Mouse (Mus musculus) regulatory T cell (primary cell): ENCODE results near the gene Cklf.
"Not testable (repeated sequence)": the region's sequence is repeated elsewhere in the genome, so short reads cannot be mapped to it uniquely, and the experiment has no call there.

ENCODE experiments used
- in situ Hi-C: fragments of 300-600 bp; cut with MboI, MseI; formaldehyde crosslinking; loops from one replicate; pipeline ENCODE4 v1.15.1; 2025; ENCODE audit warnings: high pct_unique_total_duplicates

The Cklf gene

DNA sequence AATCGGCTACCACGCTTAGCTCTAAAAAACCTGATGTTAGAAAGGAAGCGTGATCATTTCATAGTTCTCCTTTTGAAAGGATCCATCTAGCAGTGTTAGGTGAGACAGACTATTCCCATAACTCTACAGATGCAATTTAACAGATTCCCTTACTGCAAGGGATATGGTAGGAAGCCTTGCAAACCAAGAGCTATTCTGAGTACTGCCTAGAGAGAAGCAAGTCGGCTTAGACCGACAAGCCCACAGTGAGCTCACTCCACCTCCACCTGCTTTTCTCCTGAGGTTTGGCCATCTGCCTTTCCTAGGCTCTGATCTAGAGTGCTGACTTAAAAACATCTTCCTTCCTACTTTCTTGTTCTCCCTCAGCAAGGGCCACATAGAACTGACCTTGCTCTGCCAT is 11.1 kb downstream of the Cklf start:
- in situ Hi-C loops, result not testable (repeated sequence)

DNA sequence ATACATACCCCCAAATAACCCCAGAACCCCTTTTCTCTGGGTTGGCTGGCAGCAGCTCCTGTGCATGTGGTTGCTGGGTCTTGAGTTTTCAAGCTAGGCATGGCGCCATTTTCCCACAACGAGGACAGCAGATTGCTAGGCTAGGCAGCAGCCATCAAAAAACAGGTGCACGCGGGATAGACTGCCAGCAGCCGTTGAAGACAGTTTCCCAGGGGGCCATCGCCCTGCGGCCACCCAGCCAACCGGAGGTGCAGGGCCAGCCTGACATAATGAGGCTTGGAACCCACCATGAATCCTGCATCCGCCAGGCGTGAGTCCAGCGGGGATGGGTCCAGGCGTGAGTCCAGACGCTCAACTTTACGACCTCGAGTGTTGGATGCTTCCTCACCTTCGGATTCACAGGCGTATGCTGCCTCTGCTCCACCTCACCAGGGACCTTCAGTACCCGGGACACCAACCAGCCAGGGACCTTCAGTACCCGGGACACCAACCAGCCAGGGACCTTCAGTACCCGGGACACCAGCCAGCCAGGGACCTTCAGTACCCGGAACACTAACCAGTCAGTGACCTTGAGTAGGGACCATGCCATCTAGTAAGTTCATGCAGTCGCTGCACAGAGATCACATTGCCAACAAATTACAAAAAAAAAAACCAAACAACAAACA is 13.7 kb downstream of the Cklf start:
- in situ Hi-C loops, result not testable (repeated sequence)

DNA sequence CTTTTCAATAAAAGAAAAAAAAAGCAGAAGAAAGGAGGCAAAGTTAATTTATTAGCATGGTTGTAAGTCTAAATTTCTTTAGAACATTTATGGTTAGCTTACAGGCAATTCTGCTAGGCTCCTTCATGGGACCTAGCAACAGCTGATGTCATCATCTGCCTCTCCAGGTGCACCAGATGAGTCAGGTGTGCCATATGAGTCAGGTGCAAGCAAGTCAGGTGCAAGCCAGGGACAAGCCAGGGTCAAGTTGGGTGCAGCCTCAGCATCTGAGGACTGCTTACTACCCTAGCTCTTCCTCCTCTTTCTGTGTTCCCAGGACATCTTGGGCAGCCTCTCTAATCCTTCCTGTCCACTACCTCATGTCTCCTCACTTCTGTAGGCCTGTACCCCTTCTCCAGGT is 17.7 kb downstream of the Cklf start:
- in situ Hi-C loops, result loop anchor here (5.0 kb wide), 1 partner anchor 39 kb away; no protein-coding TSS in a partner anchor

DNA sequence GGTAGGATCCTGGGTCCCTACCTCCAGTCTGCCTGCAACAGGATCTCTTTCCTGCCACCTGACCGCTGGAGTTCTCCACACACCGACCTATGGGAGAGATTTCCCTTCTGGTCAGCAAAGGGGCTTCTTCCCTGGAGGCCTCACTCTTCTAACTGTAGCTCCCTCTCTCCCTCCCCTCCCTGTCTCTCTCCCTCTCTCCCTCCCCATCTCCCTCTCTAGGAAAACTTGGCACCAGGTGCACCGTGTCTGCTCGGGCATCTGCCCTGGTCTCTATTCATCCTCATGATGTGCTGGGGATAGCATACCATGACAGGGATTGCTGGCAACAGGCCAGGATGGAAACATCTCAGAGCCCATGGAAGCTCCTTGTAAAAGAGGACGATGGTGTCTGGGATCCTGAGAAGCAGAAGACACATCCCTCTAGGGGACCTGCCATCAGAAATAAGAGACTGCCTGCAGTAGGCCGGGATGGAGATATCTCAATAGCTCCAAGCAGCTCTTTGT is 18.3 kb downstream of the Cklf start:
- in situ Hi-C loops, result loop anchor here (5.0 kb wide), 1 partner anchor 38 kb away; no protein-coding TSS in a partner anchor

DNA sequence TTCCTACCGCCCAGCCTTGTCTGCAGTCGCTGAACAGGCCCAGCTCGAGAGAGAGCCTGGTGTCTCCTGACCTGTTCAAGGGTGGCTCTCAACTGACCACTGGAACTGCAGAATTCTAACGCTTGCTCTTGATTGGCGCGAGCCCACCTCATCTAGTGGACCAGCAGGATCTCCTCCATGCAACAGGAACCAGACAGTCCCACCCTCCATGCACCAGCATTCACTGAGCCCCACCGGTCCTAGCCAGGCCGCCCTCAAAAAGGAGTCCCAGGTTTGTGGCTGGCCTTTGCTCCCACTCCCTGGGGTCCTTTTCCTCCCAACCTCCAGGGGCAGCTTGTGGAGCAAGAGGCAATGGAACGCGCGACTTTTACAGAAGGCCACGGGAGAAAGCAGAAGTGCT is 42.4 kb downstream of the Cklf start, which contains the start of gene Cmtm2a:
TSS of gene Cmtm2a (minus strand) at position 101 of the 400 bp plus-strand sequence.
- in situ Hi-C loops, result not testable (repeated sequence)

DNA sequence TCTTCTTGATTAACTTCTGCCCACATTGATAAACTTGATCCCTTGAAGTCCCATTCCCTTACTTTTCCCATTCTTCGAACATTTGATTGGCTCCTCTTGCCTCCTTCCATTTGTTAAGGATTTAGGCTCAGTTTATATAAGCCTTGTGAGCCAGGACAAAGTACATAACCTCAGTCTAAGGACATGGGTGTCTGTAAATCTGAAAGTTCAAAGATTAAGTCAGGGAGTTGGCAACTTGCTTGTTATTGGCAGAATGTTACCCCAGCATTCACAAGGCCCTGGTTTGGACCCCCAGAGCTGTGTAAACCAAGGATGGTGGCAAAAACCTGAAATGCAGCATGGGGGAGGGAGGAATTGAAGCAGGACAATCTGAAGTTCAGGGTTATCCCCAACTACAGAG is 43.7 kb downstream of the Cklf start:
- in situ Hi-C loops, result no loop called here

DNA sequence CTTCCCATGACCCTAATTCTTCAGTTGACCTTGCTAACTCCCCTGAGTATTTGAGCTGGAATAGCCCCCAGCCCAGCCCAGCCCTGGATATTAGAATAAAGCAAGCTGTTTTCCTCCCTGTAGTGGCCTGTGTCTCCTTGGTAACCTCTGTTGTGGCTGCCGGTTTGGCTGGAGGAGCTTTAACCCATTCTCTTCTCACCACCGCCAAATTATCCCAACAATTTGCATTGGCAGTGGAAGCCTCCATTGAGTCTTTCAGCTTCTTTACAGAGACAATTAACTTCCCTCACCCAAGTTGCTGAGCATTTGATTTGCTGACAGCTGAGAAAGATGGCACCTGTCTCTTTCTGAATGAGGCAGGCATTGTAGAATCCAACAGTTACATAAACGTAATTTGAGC is 50.9 kb downstream of the Cklf start:
- in situ Hi-C loops, result not testable (repeated sequence)

DNA sequence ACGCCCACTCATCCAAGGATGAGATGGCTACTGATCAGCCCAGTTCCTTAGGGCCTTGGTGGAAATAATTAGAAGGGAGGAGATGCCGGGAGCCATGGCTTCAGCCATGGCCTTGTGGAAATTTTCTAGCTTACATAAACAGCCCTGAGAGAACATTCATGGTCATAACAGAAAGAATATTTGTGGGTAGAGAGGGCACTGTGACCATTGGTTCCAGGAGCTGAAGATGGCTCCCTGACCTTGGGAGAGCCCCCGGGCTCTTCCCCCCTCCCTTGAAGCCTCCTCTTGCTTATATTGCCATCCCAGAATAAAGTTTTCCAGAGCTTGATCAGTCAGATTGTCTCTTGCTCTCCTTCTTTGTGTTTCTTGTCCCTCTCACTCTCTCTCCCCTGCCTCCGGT is 51.9 kb downstream of the Cklf start:
- in situ Hi-C loops, result not testable (repeated sequence)

DNA sequence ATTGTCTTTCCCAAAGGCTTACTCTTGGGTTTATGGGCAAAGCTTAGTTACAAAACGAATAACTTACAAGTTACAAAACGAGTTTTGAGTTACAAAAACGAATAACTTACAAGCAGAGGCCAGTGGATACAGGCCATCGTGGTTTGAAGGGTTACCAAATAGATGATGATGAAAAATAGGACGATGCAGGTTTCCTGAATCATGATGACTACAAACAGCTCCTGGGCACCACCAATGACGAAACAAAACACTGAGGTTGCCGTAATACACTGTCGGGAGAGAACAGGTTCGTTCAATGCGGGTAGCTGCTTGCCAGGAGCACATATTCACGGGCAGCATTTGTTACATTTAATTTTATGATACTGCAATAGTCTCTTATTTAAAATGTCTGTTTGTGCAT is 54.3 kb downstream of the Cklf start:
- in situ Hi-C loops, result loop anchor here (5.0 kb wide), 1 partner anchor 38 kb away; no protein-coding TSS in a partner anchor

DNA sequence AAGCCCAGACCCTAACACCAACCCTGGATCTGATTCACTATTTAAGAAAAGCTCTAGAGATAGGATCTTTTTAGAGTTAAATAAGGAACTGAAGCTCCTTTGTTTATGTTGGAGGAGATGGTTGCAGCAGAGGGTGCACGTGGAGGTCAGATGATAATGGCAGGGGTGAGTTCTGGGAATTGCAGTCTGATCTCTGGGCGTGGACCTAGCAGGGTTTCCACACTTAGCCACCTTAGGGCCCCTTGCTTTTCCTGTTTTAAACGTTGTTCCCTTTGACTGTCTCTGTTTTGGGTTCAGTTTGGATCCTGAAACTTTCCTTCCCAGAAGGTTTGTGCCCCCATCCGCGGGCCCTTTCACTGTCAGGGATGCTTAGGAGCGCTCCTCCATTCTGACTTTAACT is 57.7 kb downstream of the Cklf start:
- in situ Hi-C loops, result loop anchor here (5.0 kb wide), 1 partner anchor 41 kb away; no protein-coding TSS in a partner anchor

DNA sequence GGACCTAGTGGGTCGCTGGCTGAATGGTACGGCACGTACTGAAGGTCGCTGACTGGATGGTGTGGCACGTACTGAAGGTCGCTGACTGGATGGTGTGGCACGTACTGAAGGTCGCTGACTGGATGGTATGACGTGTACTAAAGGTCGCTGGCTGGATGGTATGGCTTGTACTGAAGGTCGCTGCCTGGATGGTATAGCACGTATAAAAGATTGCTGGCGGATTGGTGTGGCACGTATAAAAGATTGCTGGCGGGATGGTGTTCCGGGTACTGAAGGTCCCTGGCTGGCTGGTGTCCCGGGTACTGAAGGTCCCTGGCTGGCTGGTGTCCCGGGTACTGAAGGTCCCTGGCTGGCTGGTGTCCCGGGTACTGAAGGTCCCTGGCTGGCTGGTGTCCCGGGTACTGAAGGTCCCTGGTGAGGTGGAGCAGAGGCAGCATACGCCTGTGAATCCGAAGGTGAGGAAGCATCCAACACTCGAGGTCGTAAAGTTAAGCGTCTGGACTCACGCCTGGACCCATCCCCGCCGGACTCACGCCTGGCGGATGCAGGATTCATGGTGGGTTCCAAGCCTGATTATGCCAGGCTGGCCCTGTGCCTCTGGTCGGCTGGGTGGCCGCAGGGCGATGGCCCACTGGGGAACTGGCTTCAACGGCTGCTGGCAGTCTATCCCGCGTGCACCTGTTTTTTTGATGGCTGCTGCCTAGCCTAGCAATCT is 58.9 kb downstream of the Cklf start, which contains the start of the genes Gm45711 and Cmtm1:
TSS of gene Gm45711 (minus strand) at position 641 of the 715 bp plus-strand sequence.
TSS of gene Cmtm1 (minus strand) at position 705 of the 715 bp plus-strand sequence.
- in situ Hi-C loops, result loop anchor here (5.0 kb wide), 1 partner anchor 42 kb away; no protein-coding TSS in a partner anchor

DNA sequence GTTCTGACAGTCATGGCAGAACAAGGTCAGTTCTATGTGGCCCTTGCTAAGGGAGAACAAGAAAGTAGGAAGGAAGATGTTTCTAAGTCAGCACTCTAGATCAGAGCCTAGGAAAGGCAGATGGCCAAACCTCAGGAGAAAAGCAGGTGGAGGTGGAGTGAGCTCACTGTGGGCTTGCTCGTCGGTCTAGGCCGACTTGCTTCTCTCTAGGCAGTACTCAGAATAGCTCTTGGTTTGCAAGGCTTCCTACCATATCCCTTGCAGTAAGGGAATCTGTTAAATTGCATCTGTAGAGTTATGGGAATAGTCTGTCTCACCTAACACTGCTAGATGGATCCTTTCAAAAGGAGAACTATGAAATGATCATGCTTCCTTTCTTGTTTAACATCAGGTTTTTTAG is 61.4 kb downstream of the Cklf start:
- in situ Hi-C loops, result not testable (repeated sequence)

DNA sequence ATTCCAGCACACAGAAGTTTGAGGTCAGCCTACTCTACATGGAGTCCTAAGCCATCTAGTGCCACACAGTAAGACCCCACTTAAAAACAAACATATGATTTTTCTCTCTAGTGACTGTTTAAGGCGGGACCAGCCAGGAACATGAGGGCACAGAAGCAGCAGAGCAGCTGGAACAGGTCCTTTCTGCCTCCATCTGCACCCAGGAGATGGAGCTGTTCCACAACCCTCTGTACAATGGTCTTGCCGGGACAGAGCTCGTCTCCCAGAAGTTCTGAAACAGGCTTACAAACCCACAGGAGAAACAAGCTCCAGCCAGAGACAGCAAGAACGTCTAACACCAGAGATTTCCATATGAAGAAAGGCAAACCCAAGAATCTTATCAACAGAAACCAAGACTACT is 62.6 kb downstream of the Cklf start:
- in situ Hi-C loops, result no loop called here
